Mouse (Mus musculus): ENCODE results near the gene Cacna1d.

GRCm38 (mm10) chr14:30204526-30204925 lies 286.7 kb downstream of the Cacna1d start:
- TF ChIP-seq CTCF (IDR thresholded peaks at IDR 0.05; ENCODE audit: low read depth, low read length) = no peak
- TF ChIP-seq POLR2A (IDR thresholded peaks at IDR 0.05; ENCODE audit: borderline replicate concordance, low read depth, low read length) = no peak
